Mouse (Mus musculus) limb, embryonic 15.5 days (tissue): ENCODE data around the gene Sh3bp5l. TPM values are rescaled to one million over a fixed set of nuclear protein-coding genes. Genes with fewer than 3 reads are reported as not detected.
"Not testable (repeated sequence)": the region's sequence is repeated elsewhere in the genome, so short reads cannot be mapped to it uniquely, and the experiment has no call there.

Source experiments
- ATAC-seq: fragments of 200-750 bp; cut with Nextera tagmentation; 2 replicates; pipeline ENCODE4 v1.8.0; 2017; ENCODE audit warnings: low read depth, moderate TSS enrichment; ENCODE audit not compliant: insufficient number of reproducible peaks, low FRiP score, low TSS enrichment
- H3K27ac ChIP-seq: fragments of 300-500 bp; sonication (generic); 2 replicates; pipeline ENCODE4 v1.5.1; 2015; ENCODE audit warnings: moderate library complexity, mild to moderate bottlenecking, inconsistent platforms
- H3K27me3 ChIP-seq: fragments of 300-500 bp; sonication (generic); 2 replicates; pipeline ENCODE4 v1.6.1; 2015; ENCODE audit warnings: inconsistent platforms
- H3K36me3 ChIP-seq: fragments of 300-500 bp; sonication (generic); 2 replicates; pipeline ENCODE4 v1.6.1; 2015; ENCODE audit warnings: inconsistent platforms
- H3K4me1 ChIP-seq: fragments of 300-500 bp; sonication (generic); 2 replicates; pipeline ENCODE4 v1.6.1; 2015; ENCODE audit warnings: inconsistent platforms
- H3K4me2 ChIP-seq: fragments of 300-500 bp; sonication (generic); 2 replicates; pipeline ENCODE4 v1.6.1; 2015; ENCODE audit warnings: mild to moderate bottlenecking, inconsistent platforms
- H3K4me3 ChIP-seq: fragments of 300-500 bp; sonication (generic); 2 replicates; pipeline ENCODE4 v1.5.1; 2015; ENCODE audit warnings: mild to moderate bottlenecking, inconsistent platforms
- H3K9ac ChIP-seq: fragments of 300-500 bp; sonication (generic); 2 replicates; pipeline ENCODE4 v1.6.1; 2015; ENCODE audit warnings: inconsistent platforms
- H3K9me3 ChIP-seq: fragments of 300-500 bp; sonication (generic); 2 replicates; pipeline ENCODE4 v1.6.1; 2016; ENCODE audit warnings: inconsistent platforms
- WGBS: fragments of 180-500 bp; shearing (Covaris S2); methylation state at CpG from one replicate; pipeline ENCODE4 v1.1.7; 2015; 5-methylcytosine and 5-hydroxymethylcytosine counted together
- polyA plus RNA-seq: library from polyadenylated mRNA; unstranded; fragments of >200 nt; fragmentation: Nextera tagmentation; extraction: Ambion mirVana; gene quantifications from 2 replicates; pipeline ENCODE4 v1.2.1, GENCODE M21; 2015

Sh3bp5l gene
- polyA plus RNA-seq, 1 experiment from 2014 or later = 36.8 TPM

GRCm38 (mm10) chr11:58303594-58303993, 26.9 kb upstream of the Sh3bp5l start:
- H3K4me1 ChIP-seq = peaks cover 25% of the 10 kb centered on the region
- H3K4me3 ChIP-seq = 0 out of 2 replicates have a peak overlapping the region, but pooled peaks have one; percentile 9
- H3K36me3 ChIP-seq = no peaks in the 10 kb centered on the region
- H3K4me2 ChIP-seq = 0 out of 2 replicates have a peak overlapping the region, but pooled peaks have one; percentile 24
- no peaks in the 10 kb centered on the region for H3K27me3 ChIP-seq
- WGBS = 28% methylated on average over 7 of the region's 7 CpGs
- H3K9ac ChIP-seq = no peak overlapping the region
- no peak for ATAC-seq
- H3K27ac ChIP-seq = no peak overlapping the region
- no peaks in the 10 kb centered on the region for H3K9me3 ChIP-seq

- 93% methylated on average over 8 of the region's 8 CpGs for WGBS
- ATAC-seq, H3K36me3 ChIP-seq: not testable (repeated sequence)
Measured at GRCm38 (mm10) chr11:58305299-58305698, 25.2 kb upstream of the Sh3bp5l start.

GRCm38 (mm10) chr11:58306860-58307308, 23.6 kb upstream of the Sh3bp5l start, which contains the start of gene Zfp692:
TSS of gene Zfp692 (plus strand) at chr11:58307069.
- WGBS = under 1% methylated on average over 34 of the region's 34 CpGs
- no peaks in the 10 kb centered on the region for H3K27me3 ChIP-seq
- ATAC-seq = peak; percentile 57

More at GRCm38 (mm10) chr11:58305299-58305698, 25.2 kb upstream of the Sh3bp5l start:
- not testable (repeated sequence) for H3K9ac ChIP-seq, H3K4me2 ChIP-seq, H3K27me3 ChIP-seq, H3K27ac ChIP-seq, H3K9me3 ChIP-seq, H3K4me3 ChIP-seq
- H3K4me1 ChIP-seq = peaks cover 25% of the 10 kb centered on the region

GRCm38 (mm10) chr11:58307411-58308080, 23.0 kb upstream of the Sh3bp5l start:
- H3K27ac ChIP-seq = peak overlapping the region; percentile 88
- H3K36me3 ChIP-seq = peaks cover 9% of the 10 kb centered on the region
- H3K4me3 ChIP-seq = peak overlapping the region; percentile 57
- WGBS = under 1% methylated on average over 40 of the region's 42 CpGs
- H3K4me2 ChIP-seq = peak overlapping the region; percentile 94
- H3K4me1 ChIP-seq = peaks cover 21% of the 10 kb centered on the region
- peak overlapping the region; percentile 62 for H3K9ac ChIP-seq
- no peaks in the 10 kb centered on the region for H3K9me3 ChIP-seq
- H3K27me3 ChIP-seq = no peaks in the 10 kb centered on the region
- peak; percentile 59 for ATAC-seq

More at GRCm38 (mm10) chr11:58306860-58307308, 23.6 kb upstream of the Sh3bp5l start, which contains the start of gene Zfp692:
- peak within 1 kb of the TSS; percentile 88 for H3K27ac ChIP-seq
- peak within 1 kb of the TSS; percentile 94 for H3K4me2 ChIP-seq
- H3K36me3 ChIP-seq = peaks cover 9% of the 10 kb centered on the region
- peaks cover 21% of the 10 kb centered on the region for H3K4me1 ChIP-seq
- no peaks in the 10 kb centered on the region for H3K9me3 ChIP-seq
- H3K9ac ChIP-seq = peak within 1 kb of the TSS; percentile 62
- H3K4me3 ChIP-seq = peak within 1 kb of the TSS; percentile 57

GRCm38 (mm10) chr11:58308661-58309060, 21.9 kb upstream of the Sh3bp5l start:
- Histone ChIP-seq H3K27me3 (no peaks in the 10 kb centered on the region), H3K36me3 (peaks cover 9% of the 10 kb centered on the region), H3K9me3 (no peaks in the 10 kb centered on the region), H3K4me1 (peaks cover 18% of the 10 kb centered on the region), H3K4me2 (no peak overlapping the region), H3K9ac (no peak overlapping the region), H3K27ac (no peak overlapping the region), H3K4me3 (no peak overlapping the region)
- no peak for ATAC-seq
- 92% methylated on average over 9 of the region's 9 CpGs for WGBS

- H3K36me3 ChIP-seq = peaks cover 50% of the 10 kb centered on the region
- no peaks in the 10 kb centered on the region for H3K27me3 ChIP-seq
- 81% methylated on average over 6 of the region's 6 CpGs for WGBS
- H3K9ac ChIP-seq = no peak overlapping the region
- no peak for ATAC-seq
- H3K4me3 ChIP-seq = no peak overlapping the region
- H3K27ac ChIP-seq = no peak overlapping the region
- H3K9me3 ChIP-seq = no peaks in the 10 kb centered on the region
- H3K4me2 ChIP-seq = no peak overlapping the region
- no peaks in the 10 kb centered on the region for H3K4me1 ChIP-seq
Measured at GRCm38 (mm10) chr11:58314069-58314468, 16.5 kb upstream of the Sh3bp5l start.

GRCm38 (mm10) chr11:58315536-58316168, 14.9 kb upstream of the Sh3bp5l start:
- Histone ChIP-seq H3K36me3 (peaks cover 46% of the 10 kb centered on the region), H3K4me1 (no peaks in the 10 kb centered on the region), H3K27ac (no peak overlapping the region), H3K4me2 (no peak overlapping the region), H3K27me3 (no peaks in the 10 kb centered on the region), H3K4me3 (no peak overlapping the region), H3K9ac (no peak overlapping the region), H3K9me3 (no peaks in the 10 kb centered on the region)
- 90% methylated on average over 5 of the region's 5 CpGs for WGBS
- ATAC-seq = no peak

- no peak overlapping the region for H3K4me2 ChIP-seq
- H3K27ac ChIP-seq = no peak overlapping the region
- no peaks in the 10 kb centered on the region for H3K27me3 ChIP-seq
- H3K4me1 ChIP-seq = no peaks in the 10 kb centered on the region
- ATAC-seq = no peak
- 83% methylated on average over 17 of the region's 17 CpGs for WGBS
- peaks cover 44% of the 10 kb centered on the region for H3K36me3 ChIP-seq
- H3K9me3 ChIP-seq = no peaks in the 10 kb centered on the region
- H3K4me3 ChIP-seq = no peak overlapping the region
- H3K9ac ChIP-seq = no peak overlapping the region
Measured at GRCm38 (mm10) chr11:58316344-58316743, 14.2 kb upstream of the Sh3bp5l start.

GRCm38 (mm10) chr11:58316768-58317390, 13.6 kb upstream of the Sh3bp5l start:
- no peak for ATAC-seq
- H3K27me3 ChIP-seq = no peaks in the 10 kb centered on the region
- peaks cover 4% of the 10 kb centered on the region for H3K4me1 ChIP-seq
- WGBS = 66% methylated on average over 28 of the region's 28 CpGs
- H3K4me3 ChIP-seq = no peak overlapping the region
- no peak overlapping the region for H3K27ac ChIP-seq
- peaks cover 44% of the 10 kb centered on the region for H3K36me3 ChIP-seq
- no peaks in the 10 kb centered on the region for H3K9me3 ChIP-seq
- H3K9ac ChIP-seq = no peak overlapping the region
- no peak overlapping the region for H3K4me2 ChIP-seq

GRCm38 (mm10) chr11:58322824-58323569, 7.5 kb upstream of the Sh3bp5l start:
- WGBS = under 1% methylated on average over 61 of the region's 63 CpGs
- peak; percentile 98 for ATAC-seq
- Histone ChIP-seq H3K27me3 (no peaks in the 10 kb centered on the region), H3K9me3 (no peaks in the 10 kb centered on the region), H3K4me3 (peak overlapping the region; percentile 88), H3K9ac (peak overlapping the region; percentile 88), H3K4me1 (peaks cover 17% of the 10 kb centered on the region), H3K27ac (peak overlapping the region; percentile 98), H3K36me3 (peaks cover 28% of the 10 kb centered on the region), H3K4me2 (peak overlapping the region; percentile 83)

GRCm38 (mm10) chr11:58323570-58324340, 6.8 kb upstream of the Sh3bp5l start:
- H3K9me3 ChIP-seq = no peaks in the 10 kb centered on the region
- peaks cover 17% of the 10 kb centered on the region for H3K4me1 ChIP-seq
- H3K4me3 ChIP-seq = peak overlapping the region; percentile 88
- WGBS = 8% methylated on average over 24 of the region's 24 CpGs
- peak overlapping the region; percentile 98 for H3K27ac ChIP-seq
- H3K4me2 ChIP-seq = peak overlapping the region; percentile 83
- H3K9ac ChIP-seq = peak overlapping the region; percentile 88
- peaks cover 22% of the 10 kb centered on the region for H3K36me3 ChIP-seq
- no peak; the same call in 1 of the 2 replicates for ATAC-seq
- no peaks in the 10 kb centered on the region for H3K27me3 ChIP-seq
